Mouse (Mus musculus): Measurements from ENCODE around the gene Ern2. TPM values are rescaled to one million over a fixed set of nuclear protein-coding genes. Genes with fewer than 3 reads are reported as not detected.

The Ern2 gene
- polyA plus RNA-seq, 1 experiment from 2014 or later, result not detected

DNA sequence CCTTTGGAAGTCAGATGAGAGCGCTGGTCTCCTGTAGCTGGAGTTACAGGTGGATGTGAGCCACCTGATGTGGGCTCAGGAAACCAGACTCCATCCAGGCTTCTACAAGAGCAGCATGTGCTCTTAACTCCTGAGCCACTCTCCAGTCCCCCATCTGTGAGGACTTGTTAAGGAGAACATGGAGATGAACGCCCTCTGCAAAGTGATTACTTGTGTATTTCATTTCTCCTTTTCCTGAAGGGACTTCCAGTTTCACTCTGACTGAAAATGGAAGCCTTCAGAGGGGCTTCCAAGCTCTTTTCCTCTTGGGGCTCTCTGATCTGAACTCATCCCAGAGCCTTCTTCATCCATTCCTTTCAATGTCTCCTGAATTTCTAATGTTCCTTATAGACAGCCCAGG, 20.1 kb upstream of the Ern2 start:
- no peaks in the 10 kb centered on the region for H3K36me3 ChIP-seq (ENCODE audit: control insufficient read depth, insufficient read depth, low read length)
- H3K9ac ChIP-seq (ENCODE audit: low read depth, low read length), result no peak overlapping the region
- no peak overlapping the region for H3K4me2 ChIP-seq
- no peaks in the 10 kb centered on the region for H3K9me3 ChIP-seq (ENCODE audit: control insufficient read depth, low read length)
- WGBS, result 72% methylated on average over 2 of the region's 2 CpGs
- ATAC-seq (replicated peaks; ENCODE audit: low FRiP score) (no peak), DNase-seq (ENCODE audit: low spot score) (no peak)
- H3K4me1 ChIP-seq (replicated peaks; ENCODE audit: control insufficient read depth, insufficient read depth, low read length), result no peaks in the 10 kb centered on the region
- no peak overlapping the region for H3K27ac ChIP-seq (ENCODE audit: low read depth, low read length)
- H3K27me3 ChIP-seq (replicated peaks; ENCODE audit: control insufficient read depth, insufficient read depth, low read length), result no peaks in the 10 kb centered on the region
- H3K4me3 ChIP-seq (ENCODE audit: low read depth, low read length), result no peak overlapping the region

DNA sequence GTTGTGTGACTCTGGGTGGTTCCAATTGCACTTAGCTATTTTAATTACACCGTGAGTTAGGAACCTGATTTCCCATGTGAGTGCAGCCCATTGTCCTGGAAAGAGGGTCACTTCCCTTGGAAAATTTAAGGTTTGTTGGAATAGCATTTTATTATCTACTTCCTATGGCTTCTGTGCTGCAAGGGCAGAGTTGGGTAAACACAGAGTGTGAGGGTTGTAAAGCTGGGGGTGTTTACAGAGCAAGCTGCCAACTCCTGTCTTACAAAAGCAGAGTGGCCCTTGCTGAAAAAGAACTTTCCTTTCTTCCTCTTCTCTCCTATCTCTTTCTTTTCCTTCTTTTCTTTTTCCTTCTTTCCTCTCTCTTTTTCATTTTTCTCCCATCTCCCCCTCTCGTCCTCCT, 17.9 kb upstream of the Ern2 start:
- ATAC-seq (replicated peaks; ENCODE audit: low FRiP score), result no peak
- H3K27me3 ChIP-seq (replicated peaks; ENCODE audit: control insufficient read depth, insufficient read depth, low read length), result no peaks in the 10 kb centered on the region
- no peaks in the 10 kb centered on the region for H3K4me1 ChIP-seq (replicated peaks; ENCODE audit: control insufficient read depth, insufficient read depth, low read length)
- no peaks in the 10 kb centered on the region for H3K9me3 ChIP-seq (ENCODE audit: control insufficient read depth, low read length)
- WGBS, result 36% methylated on average over 2 of the region's 2 CpGs
- H3K36me3 ChIP-seq (ENCODE audit: control insufficient read depth, insufficient read depth, low read length), result no peaks in the 10 kb centered on the region
- no peak overlapping the region for H3K4me3 ChIP-seq (ENCODE audit: low read depth, low read length)
- DNase-seq (ENCODE audit: low spot score), result no peak
- H3K9ac ChIP-seq (ENCODE audit: low read depth, low read length), result no peak overlapping the region
- H3K4me2 ChIP-seq, result no peak overlapping the region
- no peak overlapping the region for H3K27ac ChIP-seq (ENCODE audit: low read depth, low read length)

DNA sequence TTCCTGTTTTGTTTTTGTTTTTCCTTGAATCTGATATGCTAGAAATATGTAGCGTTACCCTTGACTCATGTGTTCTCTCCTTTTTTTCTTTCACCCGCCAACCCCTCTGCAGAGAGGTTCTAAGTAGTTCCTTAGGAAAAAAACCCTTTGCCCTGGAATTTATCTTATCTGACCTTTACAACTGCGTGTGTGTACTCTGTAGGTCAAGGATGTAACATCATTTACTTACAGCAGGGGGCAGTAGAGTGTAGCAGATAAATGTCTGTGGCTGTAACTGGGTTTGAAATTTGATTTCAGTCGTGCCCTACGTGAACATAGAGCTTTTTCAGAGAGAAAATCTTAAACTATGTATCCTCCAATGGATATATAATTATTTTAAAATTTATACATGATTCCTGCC, 13.3 kb upstream of the Ern2 start:
- DNase-seq (ENCODE audit: low spot score), result no peak
- 27% methylated on average over 5 of the region's 5 CpGs for WGBS
- ATAC-seq (replicated peaks; ENCODE audit: low FRiP score), result peak; percentile 53; the same call in 1 of the 2 replicates

DNA sequence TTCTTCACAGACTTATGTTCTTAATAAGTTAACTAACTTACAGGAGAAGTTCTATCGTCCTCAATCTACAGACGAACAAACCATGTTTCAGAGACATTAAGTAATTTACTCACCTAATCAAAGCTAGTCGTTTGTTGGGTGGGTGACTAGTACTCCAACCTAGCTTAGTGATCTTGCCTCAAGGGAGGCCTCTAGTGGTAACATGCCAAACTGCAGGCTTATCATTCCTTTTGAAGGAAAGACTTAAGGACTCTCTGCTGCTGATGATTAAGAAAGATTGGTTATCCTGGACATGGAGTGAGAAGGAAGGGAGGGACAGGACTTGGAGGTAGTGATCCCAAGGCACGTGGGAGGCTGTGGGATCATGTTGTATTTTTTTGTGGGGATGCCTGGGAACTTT, 11.3 kb upstream of the Ern2 start:
- H3K36me3 ChIP-seq (ENCODE audit: control insufficient read depth, insufficient read depth, low read length), result no peaks in the 10 kb centered on the region
- H3K9me3 ChIP-seq (ENCODE audit: control insufficient read depth, low read length), result no peaks in the 10 kb centered on the region
- DNase-seq (ENCODE audit: low spot score) (no peak), ATAC-seq (replicated peaks; ENCODE audit: low FRiP score) (no peak)
- no peak overlapping the region for H3K4me3 ChIP-seq (ENCODE audit: low read depth, low read length)
- WGBS, result 34% methylated on average over 4 of the region's 4 CpGs
- no peaks in the 10 kb centered on the region for H3K27me3 ChIP-seq (replicated peaks; ENCODE audit: control insufficient read depth, insufficient read depth, low read length)
- H3K4me2 ChIP-seq, result no peak overlapping the region
- H3K9ac ChIP-seq (ENCODE audit: low read depth, low read length), result no peak overlapping the region
- H3K4me1 ChIP-seq (replicated peaks; ENCODE audit: control insufficient read depth, insufficient read depth, low read length), result no peaks in the 10 kb centered on the region
- H3K27ac ChIP-seq (ENCODE audit: low read depth, low read length), result no peak overlapping the region

More for the DNA sequence above, 13.3 kb upstream of the Ern2 start:
- Histone ChIP-seq H3K4me2 (no peak overlapping the region), H3K27ac (ENCODE audit: low read depth, low read length) (no peak overlapping the region), H3K9ac (ENCODE audit: low read depth, low read length) (no peak overlapping the region), H3K4me1 (replicated peaks; ENCODE audit: control insufficient read depth, insufficient read depth, low read length) (no peaks in the 10 kb centered on the region), H3K27me3 (replicated peaks; ENCODE audit: control insufficient read depth, insufficient read depth, low read length) (no peaks in the 10 kb centered on the region), H3K4me3 (ENCODE audit: low read depth, low read length) (no peak overlapping the region), H3K36me3 (ENCODE audit: control insufficient read depth, insufficient read depth, low read length) (no peaks in the 10 kb centered on the region), H3K9me3 (ENCODE audit: control insufficient read depth, low read length) (no peaks in the 10 kb centered on the region)

DNA sequence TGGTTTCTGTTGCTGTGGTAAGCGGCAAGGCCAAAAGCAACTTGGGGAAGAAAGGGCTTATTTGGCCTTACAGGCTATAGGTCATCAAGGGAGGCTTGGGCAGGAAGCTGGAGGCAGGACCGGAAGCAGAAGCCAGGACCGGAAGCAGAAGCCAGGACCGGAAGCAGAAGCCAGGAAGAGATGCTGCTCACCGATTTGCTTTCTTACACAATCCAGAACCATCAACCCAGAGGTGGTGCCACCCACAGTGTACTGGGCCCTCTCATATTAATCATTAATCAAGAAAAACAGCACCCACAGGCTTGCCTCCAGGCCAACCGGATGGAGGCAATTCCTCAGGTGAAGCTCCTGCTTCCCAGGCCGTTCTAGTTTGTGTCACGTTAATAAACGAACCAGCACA, 10.8 kb upstream of the Ern2 start:
- Histone ChIP-seq H3K4me2 (no peak overlapping the region), H3K9ac (ENCODE audit: low read depth, low read length) (no peak overlapping the region), H3K27me3 (replicated peaks; ENCODE audit: control insufficient read depth, insufficient read depth, low read length) (no peaks in the 10 kb centered on the region), H3K9me3 (ENCODE audit: control insufficient read depth, low read length) (no peaks in the 10 kb centered on the region), H3K4me3 (ENCODE audit: low read depth, low read length) (no peak overlapping the region), H3K36me3 (ENCODE audit: control insufficient read depth, insufficient read depth, low read length) (no peaks in the 10 kb centered on the region), H3K27ac (ENCODE audit: low read depth, low read length) (no peak overlapping the region), H3K4me1 (replicated peaks; ENCODE audit: control insufficient read depth, insufficient read depth, low read length) (no peaks in the 10 kb centered on the region)
- DNase-seq (ENCODE audit: low spot score) (no peak), ATAC-seq (replicated peaks; ENCODE audit: low FRiP score) (no peak)
- 68% methylated on average over 9 of the region's 9 CpGs for WGBS

DNA sequence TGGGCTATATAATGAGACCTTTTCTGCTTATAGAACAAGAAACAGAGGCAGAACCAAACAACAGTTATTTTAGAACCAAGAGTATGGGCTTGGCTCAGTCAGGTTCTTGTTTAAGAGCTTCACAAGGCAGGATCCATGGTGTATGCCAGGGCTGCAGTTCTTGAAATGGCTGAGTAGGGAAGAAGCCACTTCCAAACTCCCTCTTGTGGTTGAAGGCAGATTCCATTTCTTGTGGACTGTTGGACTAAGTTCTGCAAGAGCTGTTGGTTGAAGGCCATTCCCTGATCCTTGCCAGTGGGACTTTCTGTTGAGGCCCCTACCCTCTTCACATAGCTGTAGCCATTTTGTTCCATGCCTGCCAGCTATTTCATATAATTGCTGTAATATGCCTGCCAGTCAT, 7.9 kb upstream of the Ern2 start:
- no peak overlapping the region for H3K27ac ChIP-seq (ENCODE audit: low read depth, low read length)
- no peak overlapping the region for H3K4me3 ChIP-seq (ENCODE audit: low read depth, low read length)
- no peaks in the 10 kb centered on the region for H3K9me3 ChIP-seq (ENCODE audit: control insufficient read depth, low read length)
- H3K9ac ChIP-seq (ENCODE audit: low read depth, low read length), result no peak overlapping the region
- no peaks in the 10 kb centered on the region for H3K36me3 ChIP-seq (ENCODE audit: control insufficient read depth, insufficient read depth, low read length)
- H3K4me1 ChIP-seq (replicated peaks; ENCODE audit: control insufficient read depth, insufficient read depth, low read length), result no peaks in the 10 kb centered on the region
- no peaks in the 10 kb centered on the region for H3K27me3 ChIP-seq (replicated peaks; ENCODE audit: control insufficient read depth, insufficient read depth, low read length)
- ATAC-seq (replicated peaks; ENCODE audit: low FRiP score) (no peak), DNase-seq (ENCODE audit: low spot score) (no peak)
- no peak overlapping the region for H3K4me2 ChIP-seq

DNA sequence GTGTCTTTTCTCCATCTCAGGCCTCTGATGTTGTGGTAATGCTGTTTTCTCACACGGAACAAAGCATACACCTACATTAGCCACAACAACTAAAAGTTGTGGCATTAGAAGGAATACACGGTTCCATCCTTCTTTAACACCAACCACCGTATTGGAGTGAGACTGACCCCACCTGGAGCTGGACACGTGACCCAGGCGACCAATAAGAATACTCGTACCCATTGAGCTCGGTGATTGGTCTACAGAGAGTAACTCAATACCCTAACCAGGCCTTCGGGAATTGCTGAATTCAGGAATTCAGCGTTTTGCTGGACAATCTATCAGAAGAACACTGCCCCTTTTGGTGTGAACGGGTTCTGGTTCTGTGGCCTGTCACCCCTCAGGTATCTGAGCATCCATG, 5.1 kb upstream of the Ern2 start:
- no peak overlapping the region for H3K27ac ChIP-seq (ENCODE audit: low read depth, low read length)
- H3K4me1 ChIP-seq (replicated peaks; ENCODE audit: control insufficient read depth, insufficient read depth, low read length), result no peaks in the 10 kb centered on the region
- no peaks in the 10 kb centered on the region for H3K9me3 ChIP-seq (ENCODE audit: control insufficient read depth, low read length)
- H3K36me3 ChIP-seq (ENCODE audit: control insufficient read depth, insufficient read depth, low read length), result no peaks in the 10 kb centered on the region
- H3K4me2 ChIP-seq, result no peak overlapping the region
- ATAC-seq (replicated peaks; ENCODE audit: low FRiP score), result no peak
- H3K9ac ChIP-seq (ENCODE audit: low read depth, low read length), result no peak overlapping the region
- DNase-seq (ENCODE audit: low spot score), result no peak
- 58% methylated on average over 10 of the region's 10 CpGs for WGBS
- no peak overlapping the region for H3K4me3 ChIP-seq (ENCODE audit: low read depth, low read length)
- H3K27me3 ChIP-seq (replicated peaks; ENCODE audit: control insufficient read depth, insufficient read depth, low read length), result no peaks in the 10 kb centered on the region

DNA sequence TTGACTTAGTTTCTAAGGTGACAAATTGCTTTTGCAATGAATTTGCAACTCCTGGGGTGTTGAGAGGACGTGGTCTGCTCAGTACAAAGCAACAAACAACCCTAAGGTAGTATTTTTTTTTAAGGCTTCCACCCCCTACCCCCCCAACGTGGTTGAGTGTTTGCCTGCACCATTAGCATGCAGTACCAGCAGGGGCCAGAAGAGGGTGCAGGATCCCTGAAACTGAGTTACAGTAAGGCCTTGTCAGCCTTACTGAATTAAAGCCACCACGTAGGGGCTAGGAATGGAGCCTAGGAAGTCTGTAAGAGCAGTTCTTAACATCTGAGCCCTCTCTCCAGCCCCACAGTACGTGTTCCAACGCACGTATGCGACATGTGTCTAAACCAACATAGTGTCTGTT, 3.5 kb upstream of the Ern2 start:
- peak; percentile 34; the same call in 1 of the 2 replicates for ATAC-seq (replicated peaks; ENCODE audit: low FRiP score)
- no peak overlapping the region for H3K4me3 ChIP-seq (ENCODE audit: low read depth, low read length)
- DNase-seq (ENCODE audit: low spot score), result peak; percentile 56
- H3K9me3 ChIP-seq (ENCODE audit: control insufficient read depth, low read length), result no peaks in the 10 kb centered on the region
- H3K36me3 ChIP-seq (ENCODE audit: control insufficient read depth, insufficient read depth, low read length), result no peaks in the 10 kb centered on the region
- H3K4me2 ChIP-seq, result no peak overlapping the region
- 0 out of 2 replicates have a peak, but pooled peaks cover 2% of the 10 kb centered on the region for H3K27me3 ChIP-seq (replicated peaks; ENCODE audit: control insufficient read depth, insufficient read depth, low read length)
- 24% methylated on average over 7 of the region's 7 CpGs for WGBS
- H3K4me1 ChIP-seq (replicated peaks; ENCODE audit: control insufficient read depth, insufficient read depth, low read length), result no peaks in the 10 kb centered on the region
- no peak overlapping the region for H3K27ac ChIP-seq (ENCODE audit: low read depth, low read length)
- H3K9ac ChIP-seq (ENCODE audit: low read depth, low read length), result no peak overlapping the region

DNA sequence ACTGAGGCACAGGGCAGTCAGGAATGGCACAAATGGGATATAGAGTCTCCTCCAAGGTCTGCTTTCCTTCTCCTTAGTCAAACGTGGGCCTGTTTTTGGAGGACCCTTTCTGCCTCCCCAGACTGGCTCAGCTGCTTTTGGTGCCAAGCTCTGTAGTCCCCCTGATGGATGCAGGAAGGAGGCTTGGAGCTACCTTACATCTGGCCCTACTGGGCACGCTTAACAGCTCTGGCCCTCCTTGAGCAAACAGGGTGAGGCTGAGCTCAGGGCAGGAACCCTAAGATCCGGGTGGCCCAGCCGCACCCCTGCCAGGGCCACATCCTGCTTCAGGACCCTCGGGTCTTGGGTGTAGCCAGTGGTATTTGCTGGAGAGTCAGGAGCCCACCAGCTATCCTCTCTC, 1.4 kb downstream of the Ern2 start:
- Histone ChIP-seq H3K9me3 (ENCODE audit: control insufficient read depth, low read length) (no peaks in the 10 kb centered on the region), H3K4me3 (ENCODE audit: low read depth, low read length) (no peak overlapping the region), H3K4me1 (replicated peaks; ENCODE audit: control insufficient read depth, insufficient read depth, low read length) (no peaks in the 10 kb centered on the region), H3K27me3 (replicated peaks; ENCODE audit: control insufficient read depth, insufficient read depth, low read length) (0 out of 2 replicates have a peak, but pooled peaks cover 2% of the 10 kb centered on the region), H3K4me2 (no peak overlapping the region), H3K9ac (ENCODE audit: low read depth, low read length) (no peak overlapping the region), H3K27ac (ENCODE audit: low read depth, low read length) (no peak overlapping the region), H3K36me3 (ENCODE audit: control insufficient read depth, insufficient read depth, low read length) (no peaks in the 10 kb centered on the region)
- DNase-seq (ENCODE audit: low spot score) (no peak), ATAC-seq (replicated peaks; ENCODE audit: low FRiP score) (no peak)
- 64% methylated on average over 5 of the region's 5 CpGs for WGBS

All from liver, embryonic 11.5 days (tissue).